Comparison of ENCODE assay signal across 21 mouse cellular contexts in the genomic region with DNA sequence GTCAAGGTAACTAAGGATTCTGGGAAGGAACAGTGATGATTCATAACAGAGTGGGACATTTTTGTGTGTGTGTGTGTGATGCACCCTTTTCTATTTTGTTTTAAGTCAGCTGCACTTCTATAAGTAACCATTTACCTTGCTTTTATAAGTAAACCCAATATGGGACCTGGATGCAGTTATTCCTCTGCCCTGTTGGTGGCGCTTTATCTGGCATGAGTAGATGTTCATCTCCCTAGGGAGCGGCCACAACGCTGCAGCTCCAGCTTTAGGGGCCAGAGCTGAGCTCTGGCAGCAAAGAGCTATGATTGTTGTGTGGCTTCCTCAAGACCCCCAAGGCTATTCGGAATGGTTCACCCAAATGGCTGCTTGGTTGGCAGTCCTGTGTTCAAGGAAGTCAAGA.
DNase-seq lines count a peak whose midpoint lies in the region; ATAC-seq and TF ChIP-seq lines count a peak whose summit lies in the region.
"Had no signal": no experiment of that assay in that cellular context is flagged by ENCODE, and none has a peak within 500 bp of the region (broad histone marks: within the 10 kb centered on the region; RNA-seq: fewer than 3 reads in every experiment).

No protein-coding gene starts in this region.

- H3K36me3 ChIP-seq in E14TG2a.4 (ENCODE audit: insufficient read depth, low read length), result no peaks in the 10 kb centered on the region
- no peaks in the 10 kb centered on the region for H3K36me3 ChIP-seq in liver, embryonic 11.5 days (ENCODE audit: control insufficient read depth, insufficient read depth, low read length)
- H3K36me3 ChIP-seq: embryonic facial prominence, embryonic 13.5 days; forebrain, embryonic 12.5 days; heart, embryonic 12.5 days; kidney, embryonic 15.5 days; limb, embryonic 12.5 days; liver, embryonic 12.5 days; stomach, embryonic 15.5 days had no signal

- intact Hi-C loops in gastrocnemius, adult 2 months (cut with DNase I), result no loop called here
- intact Hi-C loops in left cerebral cortex, adult 2 months (cut with DNase I), result no loop called here
- intact Hi-C loops in left cerebral cortex, postnatal 36 days (cut with DNase I), result no loop called here

- TF ChIP-seq CTCF in gastrocnemius, adult 2 months (IDR thresholded peaks at IDR 0.05), result peak; percentile 8; the same call in 1 of the 2 replicates
- TF ChIP-seq CTCF in left cerebral cortex, adult 2 months (IDR thresholded peaks at IDR 0.05), result peak; percentile 5; the same call in 1 of the 2 replicates
- TF ChIP-seq CTCF in E14TG2a.4 (conservative IDR thresholded peaks at IDR 0.05; ENCODE audit: low read length), result peak; percentile 76

- DNase-seq in gastrocnemius, adult 2 months, result no peak
- DNase-seq in gastrocnemius, postnatal 25 days, result no peak
- no peak for DNase-seq in left cerebral cortex, adult 2 months (ENCODE audit: extremely low spot score in 1 of 2, low spot score in 2 of 2)
- DNase-seq in left cerebral cortex, postnatal 36 days (ENCODE audit: low spot score in 2 of 2), result no peak
- DNase-seq in R1 (ENCODE audit: low read depth, low spot score), result peak; percentile 63
- DNase-seq in liver, embryonic 11.5 days (ENCODE audit: low spot score), result no peak
- DNase-seq: adrenal gland, postnatal 36 days; cerebellum, adult 9-11 months; heart, postnatal 14 days; kidney, adult 11 months; lung, adult 18-20 months; lung, postnatal 36 days had no signal

- WGBS in liver, embryonic 11.5 days, result 49% methylated on average over 4 of the region's 4 CpGs

- peaks cover 41% of the 10 kb centered on the region for H3K4me1 ChIP-seq in E14TG2a.4 (replicated peaks; ENCODE audit: low read depth, low read length)
- no peaks in the 10 kb centered on the region for H3K4me1 ChIP-seq in liver, embryonic 11.5 days (replicated peaks; ENCODE audit: control insufficient read depth, insufficient read depth, low read length)
- H3K4me1 ChIP-seq: embryonic facial prominence, embryonic 13.5 days; forebrain, embryonic 12.5 days; kidney, embryonic 15.5 days; limb, embryonic 12.5 days; liver, embryonic 12.5 days; stomach, embryonic 15.5 days had no signal

- no peaks in the 10 kb centered on the region for H3K9me3 ChIP-seq in E14TG2a.4 (ENCODE audit: low read length)
- H3K9me3 ChIP-seq in liver, embryonic 11.5 days (ENCODE audit: control insufficient read depth, low read length), result no peaks in the 10 kb centered on the region
- H3K9me3 ChIP-seq: embryonic facial prominence, embryonic 13.5 days; forebrain, embryonic 12.5 days; heart, embryonic 12.5 days; kidney, embryonic 15.5 days; limb, embryonic 12.5 days; liver, embryonic 12.5 days; stomach, embryonic 15.5 days had no signal

- ATAC-seq in liver, embryonic 11.5 days (replicated peaks; ENCODE audit: low FRiP score), result no peak
- ATAC-seq: liver, embryonic 12.5 days had no signal

- no peak overlapping the region for H3K9ac ChIP-seq in liver, embryonic 11.5 days (ENCODE audit: low read depth, low read length)
- H3K9ac ChIP-seq: embryonic facial prominence, embryonic 13.5 days; forebrain, embryonic 12.5 days; heart, embryonic 12.5 days; kidney, embryonic 15.5 days; limb, embryonic 12.5 days; liver, embryonic 12.5 days; stomach, embryonic 15.5 days had no signal

- H3K27ac ChIP-seq in gastrocnemius, adult 2 months, result no peak overlapping the region
- no peak overlapping the region for H3K27ac ChIP-seq in left cerebral cortex, adult 2 months
- no peak overlapping the region for H3K27ac ChIP-seq in liver, embryonic 11.5 days (ENCODE audit: low read depth, low read length)
- H3K27ac ChIP-seq: embryonic facial prominence, embryonic 13.5 days; forebrain, embryonic 12.5 days; kidney, embryonic 15.5 days; limb, embryonic 12.5 days; liver, embryonic 12.5 days; stomach, embryonic 15.5 days had no signal

- no peaks in the 10 kb centered on the region for H3K27me3 ChIP-seq in E14TG2a.4 (ENCODE audit: insufficient read depth, low read length)
- no peaks in the 10 kb centered on the region for H3K27me3 ChIP-seq in liver, embryonic 11.5 days (replicated peaks; ENCODE audit: control insufficient read depth, insufficient read depth, low read length)
- H3K27me3 ChIP-seq: embryonic facial prominence, embryonic 13.5 days; forebrain, embryonic 12.5 days; heart, embryonic 12.5 days; kidney, embryonic 15.5 days; limb, embryonic 12.5 days; liver, embryonic 12.5 days; stomach, embryonic 15.5 days had no signal

- no peak overlapping the region for H3K4me3 ChIP-seq in gastrocnemius, adult 2 months
- no peak overlapping the region for H3K4me3 ChIP-seq in left cerebral cortex, adult 2 months
- no peak overlapping the region for H3K4me3 ChIP-seq in E14TG2a.4 (replicated peaks; ENCODE audit: low read length)
- no peak overlapping the region for H3K4me3 ChIP-seq in liver, embryonic 11.5 days (ENCODE audit: low read depth, low read length)
- H3K4me3 ChIP-seq: embryonic facial prominence, embryonic 13.5 days; erythroblast, embryonic 14.5 days; forebrain, embryonic 12.5 days; heart, embryonic 12.5 days; kidney, embryonic 15.5 days; limb, embryonic 12.5 days; liver, embryonic 12.5 days; stomach, embryonic 15.5 days had no signal

- no peak overlapping the region for H3K4me2 ChIP-seq in liver, embryonic 11.5 days
- H3K4me2 ChIP-seq: embryonic facial prominence, embryonic 13.5 days; forebrain, embryonic 12.5 days; heart, embryonic 12.5 days; kidney, embryonic 15.5 days; limb, embryonic 12.5 days; liver, embryonic 12.5 days; stomach, embryonic 15.5 days had no signal

Comparison
In these comparisons a context has a peak if more than half of its experiments do, and no peak if none do; other contexts are left out.
1. CTCF ChIP-seq: peak in every context shown above with its lines; median percentile 76 in E14TG2a.4; 8 in gastrocnemius, adult 2 months; 5 in left cerebral cortex, adult 2 months.